Mouse (Mus musculus) bone marrow macrophage, adult 2 months (primary cell): ENCODE results near the gene Supt16.
A peak's percentile ranks its signal among the peaks of the same experiment; 100 is the strongest.

ENCODE experiments used
- CTCF ChIP-seq: IDR thresholded peaks from 2 replicates; pipeline ENCODE4 v1.5.1; 2012; ENCODE audit warnings: low read depth, mild to moderate bottlenecking, low read length, moderate library complexity
- POLR2A ChIP-seq: IDR thresholded peaks from 2 replicates; pipeline ENCODE4 v1.6.1; 2012; ENCODE audit warnings: mild to moderate bottlenecking, low read depth, low read length, borderline replicate concordance

DNA sequence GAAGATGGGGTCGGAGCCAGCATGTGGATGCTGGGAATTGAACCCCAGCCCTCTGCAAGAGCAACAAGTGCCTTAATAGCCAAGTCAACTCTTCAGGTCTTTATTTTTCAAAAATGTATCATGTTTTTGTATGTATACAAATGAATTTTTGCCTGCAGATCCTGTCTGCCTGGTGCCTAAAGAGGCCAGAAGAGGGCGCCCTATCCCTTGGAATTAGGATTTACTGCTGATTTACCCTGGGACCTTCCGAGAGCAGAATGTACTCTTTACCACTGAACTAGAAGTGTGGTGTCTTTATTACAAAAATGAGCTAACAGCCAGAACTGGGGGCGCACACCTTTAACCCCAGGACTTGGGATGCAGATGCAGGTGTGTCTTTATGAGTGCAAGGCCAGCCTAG lies 73.3 kb downstream of the Supt16 start:
- TF ChIP-seq CTCF (peak; percentile 71), POLR2A (no peak)
